Mouse (Mus musculus) lung, adult 18-20 months (tissue): ENCODE data around the gene Olfr869.

Source experiments
- DNase-seq, 2 experiments: peaks; one replicate each; pipeline ENCODE4 v3.0.0; 2022; ENCODE audit warnings: mixed read lengths in 2 of 2

Olfr869 gene

GRCm38 (mm10) chr9:20128709-20129108, at the start of gene Olfr869:
Gene Olfr869, plus strand, starts transcription at chr9:20129009.
- DNase-seq, result no peak

DNA sequence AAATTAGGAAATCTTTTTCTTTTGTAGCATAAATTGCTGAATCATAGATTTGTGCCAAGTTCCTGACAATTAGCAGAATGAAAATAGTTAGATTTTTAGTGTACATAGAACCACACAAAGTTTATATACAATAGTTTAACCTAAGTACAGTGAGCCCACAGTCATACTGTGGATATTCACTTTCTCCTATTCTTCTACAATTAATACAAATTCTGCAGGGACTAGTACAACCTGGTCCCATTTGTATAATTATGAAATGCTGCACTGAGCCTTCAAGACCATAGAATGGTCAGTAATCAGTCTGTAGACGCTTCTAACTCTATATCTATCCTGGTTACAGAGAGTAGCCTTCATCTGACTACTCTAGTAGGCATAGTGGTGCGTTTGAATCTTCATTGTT, 30.5 kb upstream of the Olfr869 start, which contains the start of gene Olfr868:
Gene Olfr868, plus strand, starts transcription at position 301 of the 400 bp plus-strand sequence.
- no peak for DNase-seq

DNA sequence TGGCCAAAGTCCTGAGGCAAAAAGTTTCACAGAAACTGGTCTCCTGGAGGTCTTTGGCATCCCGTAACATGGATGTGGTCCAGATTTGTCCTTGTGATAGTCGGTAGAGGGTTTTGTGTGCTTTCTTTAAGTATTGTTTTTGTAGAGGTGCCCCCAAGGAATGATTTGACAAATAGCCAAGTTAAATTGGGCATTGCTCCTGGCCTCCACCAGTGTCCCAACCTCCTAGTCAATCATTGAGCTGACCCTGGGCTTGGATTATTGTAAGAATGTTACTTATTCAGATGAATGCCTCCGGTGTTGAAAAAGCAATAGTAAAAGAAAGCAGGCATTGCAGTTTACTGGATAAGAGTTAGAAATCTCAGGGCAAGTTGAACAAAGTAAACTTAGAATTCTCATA, 20.9 kb downstream of the Olfr869 start:
- no peak for DNase-seq

DNA sequence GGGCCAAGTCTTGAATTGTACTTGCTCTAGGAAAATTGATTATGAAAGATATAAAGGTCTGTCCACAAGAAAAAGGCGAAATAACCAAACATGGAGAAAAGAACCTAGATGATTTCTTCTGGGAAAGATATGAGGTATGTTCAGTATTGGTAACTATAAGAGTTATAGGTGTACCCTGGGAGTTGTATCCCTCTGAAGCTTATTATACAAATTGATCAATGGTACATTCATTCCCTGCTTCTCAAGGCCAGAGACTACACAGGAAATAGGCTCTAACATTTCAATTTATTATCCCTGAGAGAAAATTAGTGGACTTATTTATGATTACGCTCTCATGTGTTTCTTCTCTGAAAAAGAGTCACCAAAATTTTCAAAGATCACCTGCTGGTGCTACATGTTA, 45.1 kb downstream of the Olfr869 start, which contains the start of gene Olfr870:
Gene Olfr870, minus strand, starts transcription at position 101 of the 400 bp plus-strand sequence.
- DNase-seq, result no peak

- no peak for DNase-seq
Observed at GRCm38 (mm10) chr9:20179463-20179862, 50.7 kb downstream of the Olfr869 start.
